Mouse (Mus musculus) cerebellum, adult 2 months (tissue): ENCODE results near the gene Gm9922.

ENCODE experiments used
- CTCF ChIP-seq: fragments of 200-500 bp; IDR thresholded peaks from 2 replicates; pipeline ENCODE4 v1.5.1; 2011; ENCODE audit warnings: low read depth, mild to moderate bottlenecking, control low read depth, low read length, moderate library complexity, borderline replicate concordance; ENCODE audit not compliant: insufficient read depth
- POLR2A ChIP-seq: fragments of 200-500 bp; IDR thresholded peaks from 2 replicates; pipeline ENCODE4 v1.6.1; 2011; ENCODE audit warnings: low read length, control low read depth, borderline replicate concordance; ENCODE audit not compliant: insufficient read depth

GRCm38 (mm10) chr14:101714414-101714813 lies 15.2 kb downstream of the Gm9922 start:
- TF ChIP-seq CTCF (no peak), POLR2A (no peak)
